Mouse (Mus musculus): ENCODE results near the gene Shisa5. TPM values are rescaled to one million over a fixed set of nuclear protein-coding genes. Genes with fewer than 3 reads are reported as not detected.
A peak's percentile ranks its signal among the peaks of the same experiment; 100 is the strongest.

Shisa5 gene
- total and polyA plus RNA-seq, 3 experiments = 153 to 170 (median 166) TPM

DNA sequence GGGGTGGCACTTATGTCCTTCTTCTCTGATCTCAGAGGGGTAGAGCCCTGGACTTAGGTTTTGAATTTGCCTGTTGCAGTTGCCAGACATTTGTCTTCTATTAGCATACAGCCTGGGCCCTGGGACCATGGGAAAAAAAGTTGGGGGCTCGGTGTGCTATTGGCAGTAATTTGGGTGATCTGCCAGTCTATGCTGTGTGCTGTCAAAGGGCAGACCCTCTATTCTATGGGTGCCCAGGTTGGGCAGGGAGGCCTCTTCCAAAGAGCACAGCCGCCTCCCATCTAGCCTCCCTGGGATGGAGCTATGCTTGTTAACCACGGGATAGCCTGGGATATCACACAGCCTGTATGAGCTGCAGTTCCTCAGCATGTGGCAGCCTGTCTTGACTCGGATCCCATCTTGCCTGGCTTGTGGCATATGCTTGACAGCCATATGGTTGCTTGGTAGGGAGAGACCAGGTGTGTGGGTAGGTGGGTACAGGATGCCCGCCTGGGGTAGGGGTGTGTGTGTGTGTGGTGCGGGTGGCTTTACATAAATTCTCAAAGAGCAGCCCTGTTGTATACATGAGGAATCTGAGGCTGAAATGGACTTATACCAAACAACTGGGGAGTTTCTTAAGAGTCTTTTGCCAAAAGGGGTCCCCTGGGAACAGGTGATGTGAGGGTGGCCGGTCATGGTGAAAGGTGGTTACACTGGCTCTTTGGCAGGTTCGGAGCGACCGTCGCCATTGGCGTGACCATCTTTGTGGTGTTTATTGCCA lies 17.1 kb downstream of the Shisa5 start:
- no peak for DNase-seq (ENCODE audit: extremely low read depth)
- Histone ChIP-seq H3K4me3 (replicated peaks in 1 of 3; ENCODE audit: low read depth in 2 of 3, low read length in 2 of 3, poor library complexity in 1 of 3) (peak overlapping the region; percentile 47 to 51 (median 50)), H3K9me3 (replicated peaks; ENCODE audit: low read length) (no peaks in the 10 kb centered on the region), H3K4me2 (ENCODE audit: insufficient read depth, low read depth, poor library complexity, severe bottlenecking) (peak overlapping the region; percentile 88), H3K27ac (ENCODE audit: insufficient read depth, low read depth) (peak overlapping the region; percentile 75), H3K36me3 (replicated peaks in 1 of 2; ENCODE audit: control insufficient read depth in 1 of 2, insufficient read depth in 1 of 2, low read length in 1 of 2) (peaks cover 34 to 47% of the 10 kb centered on the region in 2 experiments), H3K4me1 (ENCODE audit: control insufficient read depth in 1 of 2, insufficient read depth in 2 of 2) (peaks cover 40 to 71% of the 10 kb centered on the region in 2 experiments), H3K9ac (ENCODE audit: insufficient read depth, low read depth) (peak overlapping the region; percentile 60; the same call in 1 of the 2 replicates), H3K79me2 (replicated peaks; ENCODE audit: control insufficient read depth, extremely low read depth, insufficient read depth, poor library complexity, severe bottlenecking) (peaks cover 57% of the 10 kb centered on the region), H3K27me3 (replicated peaks) (no peaks in the 10 kb centered on the region)
- in situ Hi-C loops (cut with MboI; ENCODE audit: low pct_ligation_motif_present, low pct_unique_long_range_greater_than_20kb, low sequenced_read_pairs) = no loop called here
- dilution Hi-C loops (cut with MboI; ENCODE audit: extremely low pct_ligation_motif_present, extremely low pct_unique_long_range_greater_than_20kb, low sequenced_read_pairs) = no loop called here
- TF ChIP-seq NELFE (IDR thresholded peaks at IDR 0.05; ENCODE audit: low read depth, low read length) (no peak), USF2 (conservative IDR thresholded peaks at IDR 0.05; ENCODE audit: low read depth, low read length) (no peak), ELF1 (IDR thresholded peaks at IDR 0.05; ENCODE audit: low read depth, low read length) (no peak), JUND (conservative IDR thresholded peaks at IDR 0.05; ENCODE audit: low read depth, low read length) (no peak), MAX (IDR thresholded peaks at IDR 0.05; ENCODE audit: low read length) (no peak), ZMIZ1 (IDR thresholded peaks at IDR 0.05; ENCODE audit: low read depth, low read length) (no peak), CHD1 (IDR thresholded peaks at IDR 0.05; ENCODE audit: low read depth, low read length) (no peak), MEF2A (IDR thresholded peaks at IDR 0.05; ENCODE audit: borderline replicate concordance, low read depth, low read length) (no peak), MXI1 (IDR thresholded peaks at IDR 0.05; ENCODE audit: low read depth, low read length) (no peak; the same call in 1 of the 2 replicates), RCOR1 (conservative IDR thresholded peaks at IDR 0.05; ENCODE audit: low read depth, low read length) (no peak), PAX5 (IDR thresholded peaks at IDR 0.05; ENCODE audit: low read length) (no peak), TCF12 (IDR thresholded peaks at IDR 0.05; ENCODE audit: low read depth, low read length) (no peak), JUN (IDR thresholded peaks at IDR 0.05; ENCODE audit: insufficient read depth, low read depth, low read length) (no peak), MYC (IDR thresholded peaks at IDR 0.05; ENCODE audit: low read depth, low read length) (no peak), ETS1 (conservative IDR thresholded peaks at IDR 0.05; ENCODE audit: low read depth, low read length) (no peak), CHD2 (IDR thresholded peaks at IDR 0.05; ENCODE audit: low read length) (no peak)

DNA sequence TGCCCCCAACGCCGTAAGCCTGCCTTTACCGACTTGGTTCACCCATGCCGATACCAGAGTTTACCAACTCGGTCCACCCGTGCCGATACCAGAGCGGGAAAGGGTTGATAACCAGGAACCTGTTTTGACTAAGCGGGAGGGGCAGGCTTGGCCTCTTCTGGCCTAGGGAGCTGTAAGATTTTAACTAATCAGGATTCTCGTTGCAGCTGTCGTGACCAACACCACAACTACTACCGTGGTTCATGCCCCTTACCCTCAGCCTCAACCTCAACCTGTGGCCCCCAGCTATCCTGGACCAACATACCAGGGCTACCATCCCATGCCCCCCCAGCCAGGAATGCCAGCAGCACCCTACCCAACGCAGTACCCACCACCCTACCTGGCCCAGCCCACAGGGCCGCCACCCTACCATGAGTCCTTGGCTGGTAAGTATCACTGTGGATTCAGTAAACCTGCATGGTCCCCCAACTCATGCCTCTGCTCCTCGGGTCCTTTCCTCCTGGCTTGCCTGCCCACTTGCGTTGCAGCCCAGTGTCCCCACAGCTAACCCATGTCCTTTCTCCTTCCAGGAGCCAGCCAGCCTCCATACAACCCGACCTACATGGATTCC lies 17.8 kb downstream of the Shisa5 start:
- dilution Hi-C loops (cut with MboI; ENCODE audit: extremely low pct_ligation_motif_present, extremely low pct_unique_long_range_greater_than_20kb, low sequenced_read_pairs) (no loop called here), in situ Hi-C loops (cut with MboI; ENCODE audit: low pct_ligation_motif_present, low pct_unique_long_range_greater_than_20kb, low sequenced_read_pairs) (no loop called here)
- TF ChIP-seq NRF1 (IDR thresholded peaks at IDR 0.05; ENCODE audit: low read depth, low read length) (no peak), ZKSCAN1 (IDR thresholded peaks at IDR 0.05; ENCODE audit: borderline replicate concordance, low read depth, low read length) (no peak), E2F4 (IDR thresholded peaks at IDR 0.05; ENCODE audit: insufficient replicate concordance, low read depth, low read length) (no peak), MEF2A (IDR thresholded peaks at IDR 0.05; ENCODE audit: borderline replicate concordance, low read depth, low read length) (no peak), CTCF (conservative IDR thresholded peaks at IDR 0.05 in 1 of 2, IDR thresholded peaks at IDR 0.05 in 1 of 2; ENCODE audit: low read depth in 2 of 2, low read length in 2 of 2) (no peak), ETS1 (conservative IDR thresholded peaks at IDR 0.05; ENCODE audit: low read depth, low read length) (no peak), ZNF384 (IDR thresholded peaks at IDR 0.05; ENCODE audit: low read depth, low read length) (no peak), SIN3A (IDR thresholded peaks at IDR 0.05; ENCODE audit: low read length) (no peak), PAX5 (IDR thresholded peaks at IDR 0.05; ENCODE audit: low read length) (no peak), RAD21 (IDR thresholded peaks at IDR 0.05; ENCODE audit: low read depth, low read length) (no peak), EP300 (IDR thresholded peaks at IDR 0.05; ENCODE audit: low read length) (no peak), IRF4 (IDR thresholded peaks at IDR 0.05; ENCODE audit: low read depth, low read length) (no peak), USF2 (conservative IDR thresholded peaks at IDR 0.05; ENCODE audit: low read depth, low read length) (no peak), GABPA (IDR thresholded peaks at IDR 0.05; ENCODE audit: insufficient replicate concordance, low read depth, low read length) (no peak)
- peaks cover 42 to 76% of the 10 kb centered on the region in 2 experiments for H3K4me1 ChIP-seq (ENCODE audit: control insufficient read depth in 1 of 2, insufficient read depth in 2 of 2)
- peaks cover 35 to 53% of the 10 kb centered on the region in 2 experiments for H3K36me3 ChIP-seq (replicated peaks in 1 of 2; ENCODE audit: control insufficient read depth in 1 of 2, insufficient read depth in 1 of 2, low read length in 1 of 2)
- DNase-seq (ENCODE audit: extremely low read depth) = no peak
- H3K9me3 ChIP-seq (replicated peaks; ENCODE audit: low read length) = no peaks in the 10 kb centered on the region
- peaks cover 57% of the 10 kb centered on the region for H3K79me2 ChIP-seq (replicated peaks; ENCODE audit: control insufficient read depth, extremely low read depth, insufficient read depth, poor library complexity, severe bottlenecking)
- peak overlapping the region in 1 of 3 experiments; percentile 8 for H3K4me3 ChIP-seq (replicated peaks in 1 of 3; ENCODE audit: low read depth in 2 of 3, low read length in 2 of 3, poor library complexity in 1 of 3)
- H3K27me3 ChIP-seq (replicated peaks) = no peaks in the 10 kb centered on the region
- 0 out of 2 replicates have a peak overlapping the region, but pooled peaks have one; percentile 60 for H3K9ac ChIP-seq (ENCODE audit: insufficient read depth, low read depth)
- H3K27ac ChIP-seq (ENCODE audit: insufficient read depth, low read depth) = peak overlapping the region; percentile 3
- H3K4me2 ChIP-seq (ENCODE audit: insufficient read depth, low read depth, poor library complexity, severe bottlenecking) = peak overlapping the region; percentile 88
